Mouse (Mus musculus) Patski (cell line): ENCODE results near the gene Tmsb4x. TPM values are rescaled to one million over a fixed set of nuclear protein-coding genes. Genes with fewer than 3 reads are reported as not detected.

ENCODE experiments used
- ATAC-seq: fragments of 100-300 bp; one replicate; pipeline ENCODE4 v1.8.0; 2021
- CTCF ChIA-PET: fragments of 350-600 bp; sonication (Branson Sonifier 250); formaldehyde crosslinking; loops from one replicate; lab custom pipeline; 2022; ENCODE audit warnings: inconsistent platforms; lab: Charles Lee
- POLR2A ChIA-PET: fragments of 350-600 bp; sonication (Branson Sonifier 250); formaldehyde crosslinking; loops from one replicate; lab custom pipeline; 2022; ENCODE audit warnings: antibody characterized with exemption, inconsistent platforms; lab: Charles Lee
- DNase-seq: peaks from one replicate; pipeline ENCODE4 v3.0.0-alpha.2; 2011; ENCODE audit warnings: low read depth, low spot score
- H3K27me3 ChIP-seq: fragments of 371-371 bp; one replicate; pipeline ENCODE4 v1.5.1; 2021
- CTCF ChIP-seq: fragments of 100-300 bp; IDR thresholded peaks from one replicate; pipeline ENCODE4 v1.5.1; 2021
- in situ Hi-C: fragments of 300-500 bp; cut with MboI; formaldehyde crosslinking; loops from 3 replicates; pipeline ENCODE4 v1.11.1; 2018; ENCODE audit warnings: low pct_unique_long_range_greater_than_20kb, mixed read lengths
- polyA plus RNA-seq: library from polyadenylated mRNA; unstranded; gene quantifications from one replicate; pipeline ENCODE4 v1.2.3, GENCODE M21; 2021

The Tmsb4x gene
- polyA plus RNA-seq, result 1,635 TPM

GRCm38 (mm10) chrX:167208978-167209754 lies at the start of gene Tmsb4x:
Tmsb4x (minus strand) TSS chrX:167209315.
- no peak for TF ChIP-seq CTCF
- H3K27me3 ChIP-seq, result peaks cover 7% of the 10 kb centered on the region
- ChIA-PET POLR2A (interaction anchor here (0.6 to 1.0 kb wide), 4 partner anchors 14 to 938 kb away, joined by 3 to 6 read pairs (median 4); no protein-coding TSS in a partner anchor), CTCF (no interaction called here)
- in situ Hi-C loops, result no loop called here
- DNase-seq, result no peak
- ATAC-seq, result peak; percentile 76

GRCm38 (mm10) chrX:167241736-167242135 lies 32.6 kb upstream of the Tmsb4x start:
- no peak for DNase-seq
- in situ Hi-C loops, result no loop called here
- TF ChIP-seq CTCF, result no peak
- peaks cover 10% of the 10 kb centered on the region for H3K27me3 ChIP-seq
- ATAC-seq, result no peak
- POLR2A ChIA-PET, result no interaction called here
- CTCF ChIA-PET, result interaction anchor here (1.6 kb wide), 1 partner anchor 11 kb away, joined by 6 read pairs; no protein-coding TSS in a partner anchor

GRCm38 (mm10) chrX:167239293-167239921 lies 30.3 kb upstream of the Tmsb4x start:
- CTCF ChIA-PET, result no interaction called here
- ATAC-seq, result no peak

GRCm38 (mm10) chrX:167233104-167233687 lies 24.1 kb upstream of the Tmsb4x start:
- ATAC-seq, result peak; percentile 76
- TF ChIP-seq CTCF, result peak; percentile 77
- ChIA-PET POLR2A (interaction anchor here (1.1 kb wide), 1 partner anchor 572 kb away, joined by 6 read pairs; no protein-coding TSS in a partner anchor), CTCF (interaction anchor here (0.8 to 4.0 kb wide), 5 partner anchors 9 to 931 kb away, joined by 3 to 18 read pairs (median 3); no protein-coding TSS in a partner anchor)
- in situ Hi-C loops, result loop anchor here (10.0 kb wide), 2 partner anchors 568 to 1068 kb away; no protein-coding TSS in a partner anchor
- H3K27me3 ChIP-seq, result no peaks in the 10 kb centered on the region
- no peak for DNase-seq

More at GRCm38 (mm10) chrX:167239293-167239921, 30.3 kb upstream of the Tmsb4x start:
- POLR2A ChIA-PET, result no interaction called here
- peaks cover 10% of the 10 kb centered on the region for H3K27me3 ChIP-seq
- no peak for TF ChIP-seq CTCF
- DNase-seq, result no peak
- in situ Hi-C loops, result loop anchor here (10.0 kb wide), 2 partner anchors 575 to 1075 kb away; no protein-coding TSS in a partner anchor

GRCm38 (mm10) chrX:167231150-167231549 lies 22.0 kb upstream of the Tmsb4x start:
- POLR2A ChIA-PET, result interaction anchor here (0.7 kb wide), 1 partner anchor 569 kb away, joined by 3 read pairs; no protein-coding TSS in a partner anchor

GRCm38 (mm10) chrX:167229819-167230218 lies 20.7 kb upstream of the Tmsb4x start:
- ATAC-seq (no peak), DNase-seq (no peak)
- TF ChIP-seq CTCF, result no peak
- ChIA-PET POLR2A (no interaction called here), CTCF (interaction anchor here (0.9 to 1.0 kb wide), 2 partner anchors 569 to 878 kb away, joined by 3 to 5 read pairs; no protein-coding TSS in a partner anchor)
- H3K27me3 ChIP-seq, result no peaks in the 10 kb centered on the region
- in situ Hi-C loops, result loop anchor here (10.0 kb wide), 2 partner anchors 565 to 1065 kb away; no protein-coding TSS in a partner anchor

More at GRCm38 (mm10) chrX:167231150-167231549, 22.0 kb upstream of the Tmsb4x start:
- ATAC-seq, result no peak
- in situ Hi-C loops, result loop anchor here (10.0 kb wide), 2 partner anchors 566 to 1066 kb away; no protein-coding TSS in a partner anchor
- CTCF ChIA-PET, result interaction anchor here (4.0 kb wide), 1 partner anchor 570 kb away, joined by 18 read pairs; no protein-coding TSS in a partner anchor
- TF ChIP-seq CTCF, result no peak
- no peaks in the 10 kb centered on the region for H3K27me3 ChIP-seq
- no peak for DNase-seq

GRCm38 (mm10) chrX:167229206-167229605 lies 20.1 kb upstream of the Tmsb4x start:
- ATAC-seq (no peak), DNase-seq (no peak)
- in situ Hi-C loops, result no loop called here
- ChIA-PET POLR2A (no interaction called here), CTCF (interaction anchor here (0.9 to 1.0 kb wide), 2 partner anchors 568 to 877 kb away, joined by 3 to 5 read pairs; no protein-coding TSS in a partner anchor)
- peak; percentile 53 for TF ChIP-seq CTCF
- H3K27me3 ChIP-seq, result no peaks in the 10 kb centered on the region

GRCm38 (mm10) chrX:167227756-167228155 lies 18.6 kb upstream of the Tmsb4x start:
- ATAC-seq (no peak), DNase-seq (no peak)
- ChIA-PET CTCF (no interaction called here), POLR2A (no interaction called here)
- no peaks in the 10 kb centered on the region for H3K27me3 ChIP-seq
- TF ChIP-seq CTCF, result no peak
- in situ Hi-C loops, result no loop called here

GRCm38 (mm10) chrX:167227138-167227537 lies 18.0 kb upstream of the Tmsb4x start:
- POLR2A ChIA-PET, result no interaction called here
- no peak for ATAC-seq

GRCm38 (mm10) chrX:167226570-167226969 lies 17.5 kb upstream of the Tmsb4x start:
- H3K27me3 ChIP-seq, result no peaks in the 10 kb centered on the region
- no peak for TF ChIP-seq CTCF
- ChIA-PET POLR2A (no interaction called here), CTCF (no interaction called here)
- in situ Hi-C loops, result no loop called here
- no peak for ATAC-seq
- no peak for DNase-seq

More at GRCm38 (mm10) chrX:167227138-167227537, 18.0 kb upstream of the Tmsb4x start:
- CTCF ChIA-PET, result no interaction called here
- H3K27me3 ChIP-seq, result no peaks in the 10 kb centered on the region
- in situ Hi-C loops, result no loop called here
- TF ChIP-seq CTCF, result no peak
- DNase-seq, result no peak
